Mouse (Mus musculus) forebrain, embryonic 10.5 days (tissue): ENCODE results near the gene Ercc2. TPM values are rescaled to one million over a fixed set of nuclear protein-coding genes. Genes with fewer than 3 reads are reported as not detected.
A peak's percentile ranks its signal among the peaks of the same experiment; 100 is the strongest.

Experiments
- DNase-seq: peaks from one replicate; pipeline ENCODE4 v3.0.0-alpha.2; 2017; ENCODE audit warnings: low spot score; ENCODE audit errors: extremely low spot score
- H3K27ac ChIP-seq: fragments of 300-500 bp; sonication (generic); 2 replicates; pipeline ENCODE4 v1.5.1; 2016; ENCODE audit warnings: mild to moderate bottlenecking
- H3K27me3 ChIP-seq: fragments of 300-500 bp; sonication (generic); 2 replicates; pipeline ENCODE4 v1.6.1; 2016; ENCODE audit warnings: mild to moderate bottlenecking; ENCODE audit not compliant: poor library complexity, severe bottlenecking
- H3K36me3 ChIP-seq: fragments of 300-500 bp; sonication (generic); replicated peaks from 2 replicates; pipeline ENCODE4 v1.6.1; 2016; ENCODE audit warnings: mild to moderate bottlenecking, moderate library complexity
- H3K4me1 ChIP-seq: fragments of 300-500 bp; sonication (generic); 2 replicates; pipeline ENCODE4 v1.6.1; 2016
- H3K4me3 ChIP-seq: fragments of 300-500 bp; sonication (generic); 2 replicates; pipeline ENCODE4 v1.5.1; 2016; ENCODE audit warnings: mild to moderate bottlenecking, moderate library complexity
- H3K9me3 ChIP-seq: fragments of 300-500 bp; sonication (generic); 2 replicates; pipeline ENCODE4 v1.6.1; 2016; ENCODE audit warnings: mild to moderate bottlenecking, moderate library complexity
- WGBS: fragments of 180-500 bp; shearing (Covaris S2); methylation state at CpG from one replicate; pipeline ENCODE4 v1.1.7; 2016; 5-methylcytosine and 5-hydroxymethylcytosine counted together
- polyA plus RNA-seq: library from polyadenylated mRNA; unstranded; fragments of >200 nt; fragmentation: Nextera tagmentation; extraction: Ambion mirVana; gene quantifications from 2 replicates; pipeline ENCODE4 v1.2.1, GENCODE M21; 2016

Ercc2 gene
- polyA plus RNA-seq, 1 experiment from 2014 or later: 26.9 TPM

DNA sequence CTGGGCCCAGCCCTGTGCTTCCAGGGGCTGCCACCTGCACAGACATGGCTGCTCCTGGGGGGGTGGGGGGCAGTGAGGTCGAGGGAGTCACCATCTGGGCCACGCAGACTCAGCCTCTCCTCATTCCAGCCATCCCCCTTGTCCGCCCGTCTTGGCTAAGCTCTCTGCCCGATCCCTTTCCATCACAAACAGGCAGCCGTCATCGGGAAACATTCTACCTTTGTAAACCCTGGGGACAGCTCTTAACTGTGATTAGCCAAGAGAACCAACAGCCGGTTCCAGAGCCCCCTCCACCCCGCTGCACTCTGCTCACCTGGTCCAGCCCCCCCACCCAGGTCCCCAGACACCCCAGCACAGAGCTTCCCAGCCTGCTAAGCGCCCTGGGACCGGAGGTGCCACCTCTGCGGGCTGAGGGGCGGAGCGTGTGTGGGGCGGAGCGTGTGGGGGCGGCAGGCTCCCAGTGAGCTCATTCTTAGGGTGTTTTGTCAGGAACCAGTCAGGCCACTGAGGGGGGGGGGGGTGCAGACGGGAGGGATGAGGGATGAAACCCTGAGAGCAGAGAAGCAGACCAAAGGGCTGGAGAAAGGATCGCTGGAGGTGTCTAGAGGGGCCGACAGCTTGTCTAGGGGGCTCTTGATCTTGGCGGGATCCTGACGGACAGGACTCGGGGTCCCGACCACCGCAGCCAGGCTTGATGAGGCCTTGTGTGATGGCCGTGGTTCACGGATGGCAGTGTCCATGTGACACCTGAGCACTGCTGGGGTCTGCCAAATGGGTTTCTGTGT lies 17.9 kb downstream of the Ercc2 start:
- Histone ChIP-seq H3K27ac (peak overlapping the region; percentile 49; the same call in 1 of the 2 replicates), H3K4me3 (peak overlapping the region; percentile 51), H3K36me3 (peaks cover 15% of the 10 kb centered on the region), H3K9me3 (peaks cover 9% of the 10 kb centered on the region), H3K4me1 (peaks cover 24% of the 10 kb centered on the region), H3K27me3 (peaks cover 69% of the 10 kb centered on the region)
- WGBS: 1% methylated on average over 27 of the region's 27 CpGs
- peak; percentile 42 for DNase-seq

DNA sequence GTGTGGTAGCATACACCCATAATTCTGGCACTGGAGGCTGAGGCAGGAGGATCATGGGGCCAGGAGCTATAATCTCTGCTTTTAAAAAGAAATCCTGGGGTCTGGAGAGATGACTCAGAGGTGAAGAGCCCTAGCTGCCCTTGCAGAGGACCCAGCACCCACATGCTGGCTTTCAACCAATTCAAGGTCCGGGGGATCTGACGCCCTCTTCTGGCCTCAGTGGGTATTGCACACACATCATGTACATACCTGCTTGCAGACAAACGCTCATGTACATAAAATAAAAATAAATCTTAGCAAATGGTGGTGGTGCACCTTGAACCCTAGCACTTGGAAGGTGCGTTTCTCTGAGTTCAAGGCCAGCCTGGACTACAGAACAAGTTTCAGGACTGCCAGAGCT lies 19.1 kb downstream of the Ercc2 start:
- Histone ChIP-seq H3K27ac (no peak overlapping the region), H3K4me3 (no peak overlapping the region), H3K27me3 (peaks cover 81% of the 10 kb centered on the region), H3K9me3 (peaks cover 9% of the 10 kb centered on the region), H3K36me3 (peaks cover 2% of the 10 kb centered on the region), H3K4me1 (peaks cover 28% of the 10 kb centered on the region)
- no peak for DNase-seq
- WGBS: 84% methylated on average over 4 of the region's 4 CpGs

DNA sequence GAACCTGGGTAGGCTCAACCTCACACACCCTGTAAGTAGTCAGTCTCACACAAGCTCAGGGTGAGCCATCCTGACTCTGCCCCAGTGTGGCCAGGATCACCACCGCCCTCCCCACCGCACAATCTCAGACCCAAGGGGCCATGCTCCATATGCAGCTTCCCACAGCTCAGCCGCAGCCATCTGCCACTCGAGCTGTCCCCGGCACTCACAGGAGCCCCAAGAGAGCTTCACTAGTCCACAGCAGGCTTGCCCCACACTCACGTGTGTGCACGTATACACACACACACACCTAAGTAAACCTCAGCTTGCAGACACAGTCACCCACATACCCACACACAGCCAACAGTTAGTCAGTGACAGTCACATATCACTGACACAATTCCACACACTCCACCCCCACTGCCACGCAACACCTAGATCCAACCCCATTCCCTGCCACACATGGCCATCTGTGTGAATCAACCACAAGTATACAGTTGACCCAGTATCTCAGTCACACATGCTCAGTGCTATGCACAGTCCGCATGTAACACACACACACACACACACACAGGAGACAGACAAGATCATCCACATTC lies 20.8 kb downstream of the Ercc2 start:
- WGBS: 91% methylated on average over 9 of the region's 9 CpGs
- H3K27me3 ChIP-seq: peaks cover 93% of the 10 kb centered on the region

DNA sequence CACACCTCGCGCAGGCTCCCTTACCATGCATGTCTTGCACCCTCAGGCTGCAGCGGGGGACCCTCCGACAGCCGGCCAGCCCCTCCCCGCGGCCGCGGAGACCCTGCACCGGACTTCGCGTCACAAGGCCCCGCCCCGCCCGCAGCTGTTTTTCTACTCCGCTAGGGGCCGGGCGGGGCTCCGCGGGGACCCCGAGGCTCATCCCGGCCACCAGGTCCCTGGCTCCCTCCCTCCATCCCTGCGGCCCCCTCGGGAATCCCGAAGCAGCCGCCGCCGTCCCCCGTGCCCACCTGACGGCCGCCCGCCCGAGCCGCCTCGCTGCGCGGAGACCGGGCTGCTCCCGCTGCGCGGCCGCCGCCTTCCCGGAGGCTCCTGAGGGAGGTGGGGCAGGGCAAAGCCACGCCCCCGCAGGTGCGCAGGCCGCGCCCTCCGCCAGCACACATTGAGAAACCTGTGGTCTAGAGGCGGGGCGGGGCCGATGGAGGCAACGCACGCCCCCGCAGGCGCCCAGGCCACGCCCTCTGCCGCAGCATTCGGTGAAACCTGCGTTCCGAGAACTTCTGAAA lies 22.0 kb downstream of the Ercc2 start, which contains the start of gene Klc3:
Gene Klc3 (minus strand): TSS at position 374 of the 566 bp plus-strand sequence.
- peaks cover 9% of the 10 kb centered on the region for H3K9me3 ChIP-seq
- peaks cover 28% of the 10 kb centered on the region for H3K4me1 ChIP-seq
- under 1% methylated on average over 62 of the region's 62 CpGs for WGBS
- H3K27ac ChIP-seq: peak within 1 kb of the TSS; percentile 62
- DNase-seq: peak; percentile 41
- H3K27me3 ChIP-seq: peaks cover 83% of the 10 kb centered on the region
- H3K36me3 ChIP-seq: no peaks in the 10 kb centered on the region
- peak within 1 kb of the TSS; percentile 75 for H3K4me3 ChIP-seq

More for the DNA sequence above, 20.8 kb downstream of the Ercc2 start:
- no peak for DNase-seq
- no peak overlapping the region for H3K27ac ChIP-seq
- peaks cover 28% of the 10 kb centered on the region for H3K4me1 ChIP-seq
- no peaks in the 10 kb centered on the region for H3K36me3 ChIP-seq
- H3K9me3 ChIP-seq: peaks cover 9% of the 10 kb centered on the region
- no peak overlapping the region for H3K4me3 ChIP-seq

DNA sequence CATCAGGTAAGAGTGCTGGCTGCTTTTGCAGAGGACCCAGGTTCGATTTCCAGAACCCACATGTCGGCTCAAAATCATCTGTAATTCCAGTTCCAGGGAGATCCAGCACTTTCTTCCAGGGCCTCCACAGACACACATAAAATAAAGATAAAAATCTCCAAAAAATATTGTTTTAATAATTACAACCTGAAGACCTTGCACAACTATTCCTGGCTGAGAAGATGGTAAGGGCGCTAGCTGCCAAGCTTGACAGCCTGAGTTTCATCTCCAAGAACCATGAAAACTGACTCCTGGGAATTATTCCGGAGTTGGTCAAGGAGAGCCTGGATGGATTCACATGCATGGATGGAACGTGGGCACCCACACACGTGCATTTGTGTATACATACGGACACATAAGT lies 22.7 kb downstream of the Ercc2 start, which contains the start of gene Ckm:
Gene Ckm (plus strand): TSS at position 301 of the 400 bp plus-strand sequence.
- peaks cover 9% of the 10 kb centered on the region for H3K9me3 ChIP-seq
- peaks cover 76% of the 10 kb centered on the region for H3K27me3 ChIP-seq
- peak within 1 kb of the TSS; percentile 62 for H3K27ac ChIP-seq
- peaks cover 22% of the 10 kb centered on the region for H3K4me1 ChIP-seq
- no peaks in the 10 kb centered on the region for H3K36me3 ChIP-seq
- peak within 1 kb of the TSS; percentile 75 for H3K4me3 ChIP-seq
- WGBS: 51% methylated on average over 7 of the region's 7 CpGs
- no peak for DNase-seq

DNA sequence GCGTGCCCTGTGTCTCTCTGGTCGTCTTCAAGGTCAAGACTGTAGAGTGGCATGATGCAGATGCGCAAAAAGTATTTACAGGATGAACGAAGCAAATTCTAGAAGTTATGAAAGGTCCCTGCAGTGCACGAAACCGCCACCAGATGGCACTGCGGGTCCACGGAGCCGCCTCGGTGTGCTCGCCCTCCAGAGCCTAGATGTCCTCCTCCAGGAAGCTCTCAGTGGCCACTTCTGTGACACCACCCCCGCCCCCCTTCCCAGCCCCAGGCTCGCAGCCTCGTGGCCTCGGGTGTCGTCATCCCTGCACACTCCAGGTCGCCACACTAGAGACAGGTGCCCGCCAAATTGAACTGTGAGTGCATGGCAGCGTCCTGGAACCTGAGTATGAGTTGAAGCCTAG lies 23.6 kb downstream of the Ercc2 start:
- 2% methylated on average over 19 of the region's 19 CpGs for WGBS

DNA sequence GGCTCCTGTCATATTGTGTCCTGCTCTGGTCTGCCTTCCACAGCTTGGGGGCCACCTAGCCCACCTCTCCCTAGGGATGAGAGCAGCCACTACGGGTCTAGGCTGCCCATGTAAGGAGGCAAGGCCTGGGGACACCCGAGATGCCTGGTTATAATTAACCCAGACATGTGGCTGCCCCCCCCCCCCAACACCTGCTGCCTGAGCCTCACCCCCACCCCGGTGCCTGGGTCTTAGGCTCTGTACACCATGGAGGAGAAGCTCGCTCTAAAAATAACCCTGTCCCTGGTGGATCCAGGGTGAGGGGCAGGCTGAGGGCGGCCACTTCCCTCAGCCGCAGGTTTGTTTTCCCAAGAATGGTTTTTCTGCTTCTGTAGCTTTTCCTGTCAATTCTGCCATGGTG lies 27.9 kb downstream of the Ercc2 start:
- Histone ChIP-seq H3K36me3 (no peaks in the 10 kb centered on the region), H3K9me3 (peaks cover 9% of the 10 kb centered on the region; the same call in 1 of the 2 replicates), H3K27me3 (peaks cover 25% of the 10 kb centered on the region), H3K4me3 (no peak overlapping the region), H3K27ac (no peak overlapping the region), H3K4me1 (peaks cover 4% of the 10 kb centered on the region)
- DNase-seq: no peak
- 60% methylated on average over 6 of the region's 6 CpGs for WGBS

More for the DNA sequence above, 23.6 kb downstream of the Ercc2 start:
- Histone ChIP-seq H3K4me1 (peaks cover 15% of the 10 kb centered on the region), H3K27ac (no peak overlapping the region), H3K9me3 (peaks cover 9% of the 10 kb centered on the region), H3K4me3 (peak overlapping the region; percentile 31; the same call in 1 of the 2 replicates), H3K27me3 (peaks cover 67% of the 10 kb centered on the region), H3K36me3 (no peaks in the 10 kb centered on the region)
- DNase-seq: peak; percentile 84

DNA sequence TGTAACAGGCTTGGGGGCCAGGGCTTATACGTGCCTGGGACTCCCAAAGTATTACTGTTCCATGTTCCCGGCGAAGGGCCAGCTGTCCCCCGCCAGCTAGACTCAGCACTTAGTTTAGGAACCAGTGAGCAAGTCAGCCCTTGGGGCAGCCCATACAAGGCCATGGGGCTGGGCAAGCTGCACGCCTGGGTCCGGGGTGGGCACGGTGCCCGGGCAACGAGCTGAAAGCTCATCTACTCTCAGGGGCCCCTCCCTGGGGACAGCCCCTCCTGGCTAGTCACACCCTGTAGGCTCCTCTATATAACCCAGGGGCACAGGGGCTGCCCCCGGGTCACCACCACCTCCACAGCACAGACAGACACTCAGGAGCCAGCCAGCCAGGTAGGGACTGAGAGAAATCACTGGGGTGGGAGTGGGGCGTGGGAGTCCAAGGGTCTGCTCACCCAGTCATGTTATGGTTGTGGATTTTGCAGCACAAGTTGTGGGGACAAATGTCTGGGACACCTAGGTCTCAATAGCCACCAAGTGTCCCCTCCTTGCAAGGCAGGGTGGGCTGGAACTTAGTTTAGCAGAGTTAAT lies 29.0 kb downstream of the Ercc2 start:
- Histone ChIP-seq H3K36me3 (no peaks in the 10 kb centered on the region), H3K27me3 (peaks cover 25% of the 10 kb centered on the region), H3K27ac (no peak overlapping the region), H3K9me3 (peaks cover 9% of the 10 kb centered on the region; the same call in 1 of the 2 replicates), H3K4me1 (no peaks in the 10 kb centered on the region), H3K4me3 (no peak overlapping the region)
- 87% methylated on average over 11 of the region's 11 CpGs for WGBS
- DNase-seq: no peak

DNA sequence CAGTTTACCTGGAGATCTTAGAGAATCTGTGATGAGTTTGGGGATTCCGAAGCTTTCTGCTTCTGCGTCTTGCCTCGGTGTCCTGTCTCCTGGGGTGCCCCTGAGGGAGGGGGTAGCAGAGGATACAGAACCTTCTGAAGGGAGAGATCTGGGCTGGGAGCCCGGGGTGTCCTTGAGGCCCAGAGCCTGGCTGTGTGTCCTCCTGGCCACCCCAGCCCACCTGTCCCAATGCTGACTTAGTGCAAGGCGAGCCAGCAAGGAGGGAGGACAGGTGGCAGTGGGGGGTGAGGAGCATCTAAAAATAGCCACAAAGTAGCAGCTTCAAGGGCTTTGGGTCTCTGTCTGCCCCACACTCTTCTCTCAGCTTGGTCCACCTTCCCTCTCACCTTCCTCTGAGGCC lies 30.0 kb downstream of the Ercc2 start:
- Histone ChIP-seq H3K27me3 (peaks cover 20% of the 10 kb centered on the region), H3K9me3 (peaks cover 9% of the 10 kb centered on the region; the same call in 1 of the 2 replicates), H3K4me1 (no peaks in the 10 kb centered on the region), H3K27ac (no peak overlapping the region), H3K4me3 (no peak overlapping the region), H3K36me3 (no peaks in the 10 kb centered on the region)
- 83% methylated on average over 5 of the region's 5 CpGs for WGBS
- no peak for DNase-seq

DNA sequence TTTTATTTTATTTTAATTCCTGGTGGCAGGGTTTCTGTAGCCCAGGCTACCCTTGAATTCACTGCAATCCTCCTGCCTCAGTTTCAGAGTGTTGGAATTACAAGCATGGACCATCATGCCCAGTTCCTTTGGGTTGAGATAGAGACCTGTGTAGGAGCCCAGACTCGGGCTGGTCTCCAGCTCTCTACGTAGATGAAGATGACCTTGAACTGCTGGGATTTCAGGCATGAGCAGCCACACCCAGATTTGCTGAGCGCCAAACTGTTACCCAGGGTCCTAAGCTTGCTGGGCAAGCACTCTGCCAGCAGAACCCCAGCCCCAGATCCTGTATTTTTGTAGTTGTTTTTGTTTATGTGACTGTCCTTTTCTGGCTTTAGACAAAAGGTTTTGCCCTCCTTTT lies 31.7 kb downstream of the Ercc2 start:
- no peaks in the 10 kb centered on the region for H3K4me1 ChIP-seq

DNA sequence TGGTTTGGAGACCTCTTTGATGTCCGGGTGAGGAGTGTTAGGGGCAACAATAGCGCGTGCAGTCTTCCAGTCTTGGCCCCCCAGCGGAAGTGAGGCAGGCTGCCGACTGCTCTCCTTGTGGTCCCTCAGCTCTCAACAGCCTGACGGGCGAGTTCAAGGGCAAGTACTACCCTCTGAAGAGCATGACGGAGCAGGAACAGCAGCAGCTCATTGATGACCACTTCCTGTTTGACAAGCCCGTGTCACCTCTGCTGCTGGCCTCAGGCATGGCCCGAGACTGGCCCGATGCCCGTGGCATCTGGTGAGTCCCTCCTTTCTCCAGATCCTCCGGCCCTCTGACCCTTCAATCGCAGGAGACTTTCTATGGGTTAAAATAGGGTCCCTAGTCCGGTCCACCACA lies 34.8 kb downstream of the Ercc2 start:
- Histone ChIP-seq H3K27ac (no peak overlapping the region), H3K36me3 (no peaks in the 10 kb centered on the region), H3K9me3 (peaks cover 12% of the 10 kb centered on the region), H3K27me3 (peaks cover 65% of the 10 kb centered on the region), H3K4me1 (peaks cover 12% of the 10 kb centered on the region), H3K4me3 (no peak overlapping the region)
- 81% methylated on average over 15 of the region's 15 CpGs for whole genome bisulfite sequencing
- DNase-seq: no peak

More for the DNA sequence above, 31.7 kb downstream of the Ercc2 start:
- no peak for DNase-seq
- Histone ChIP-seq H3K27me3 (peaks cover 35% of the 10 kb centered on the region), H3K36me3 (no peaks in the 10 kb centered on the region), H3K27ac (no peak overlapping the region), H3K4me3 (no peak overlapping the region), H3K9me3 (peaks cover 12% of the 10 kb centered on the region)
- WGBS: 85% methylated on average over 3 of the region's 3 CpGs

DNA sequence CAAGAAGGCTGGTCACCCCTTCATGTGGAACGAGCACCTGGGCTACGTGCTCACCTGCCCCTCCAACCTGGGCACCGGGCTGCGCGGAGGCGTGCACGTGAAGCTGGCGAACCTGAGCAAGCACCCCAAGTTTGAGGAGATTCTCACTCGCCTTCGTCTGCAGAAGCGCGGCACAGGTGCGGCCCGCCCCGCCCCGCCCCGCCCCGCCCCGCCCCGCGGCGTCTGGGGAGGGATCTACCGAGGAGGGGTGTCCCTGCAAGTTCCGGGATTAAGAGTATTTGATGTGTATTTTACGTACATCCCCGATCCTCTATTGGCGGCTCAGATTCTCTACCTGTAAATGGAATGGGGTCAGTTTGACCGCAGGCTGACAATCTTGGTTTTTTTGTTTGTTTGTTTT lies 38.3 kb downstream of the Ercc2 start:
- WGBS: 9% methylated on average over 28 of the region's 28 CpGs
- H3K27ac ChIP-seq: no peak overlapping the region
- 0 out of 2 replicates have a peak overlapping the region, but pooled peaks have one; percentile 16 for H3K4me3 ChIP-seq
- peaks cover 12% of the 10 kb centered on the region for H3K4me1 ChIP-seq
- peaks cover 3% of the 10 kb centered on the region; the same call in 1 of the 2 replicates for H3K9me3 ChIP-seq
- H3K27me3 ChIP-seq: peaks cover 79% of the 10 kb centered on the region
- no peak for DNase-seq
- peaks cover 5% of the 10 kb centered on the region for H3K36me3 ChIP-seq
